Mouse (Mus musculus) intestine, embryonic 15.5 days (tissue): ENCODE measurements around the gene Ccdc152. TPM values are rescaled to one million over a fixed set of nuclear protein-coding genes. Genes with fewer than 3 reads are reported as not detected.

Experiments
- ATAC-seq: fragments of 200-750 bp; cut with Nextera tagmentation; 2 replicates; pipeline ENCODE4 v1.8.0; 2017; ENCODE audit warnings: moderate TSS enrichment, moderate library complexity
- H3K27ac ChIP-seq: fragments of 300-500 bp; sonication (generic); 2 replicates; pipeline ENCODE4 v1.5.1; 2015; ENCODE audit warnings: mild to moderate bottlenecking, inconsistent platforms
- H3K27me3 ChIP-seq: fragments of 300-500 bp; sonication (generic); replicated peaks from 2 replicates; pipeline ENCODE4 v1.6.1; 2015; ENCODE audit warnings: inconsistent platforms
- H3K36me3 ChIP-seq: fragments of 300-500 bp; sonication (generic); 2 replicates; pipeline ENCODE4 v1.6.1; 2015; ENCODE audit warnings: inconsistent platforms
- H3K4me1 ChIP-seq: fragments of 300-500 bp; sonication (generic); replicated peaks from 2 replicates; pipeline ENCODE4 v1.6.1; 2015; ENCODE audit warnings: inconsistent platforms
- H3K4me2 ChIP-seq: fragments of 300-500 bp; sonication (generic); replicated peaks from 2 replicates; pipeline ENCODE4 v1.6.1; 2015; ENCODE audit warnings: mild to moderate bottlenecking, inconsistent platforms
- H3K4me3 ChIP-seq: fragments of 300-500 bp; sonication (generic); replicated peaks from 2 replicates; pipeline ENCODE4 v1.5.1; 2015; ENCODE audit warnings: inconsistent platforms
- H3K9ac ChIP-seq: fragments of 300-500 bp; sonication (generic); 2 replicates; pipeline ENCODE4 v1.6.1; 2015; ENCODE audit warnings: inconsistent platforms
- H3K9me3 ChIP-seq: fragments of 300-500 bp; sonication (generic); 2 replicates; pipeline ENCODE4 v1.6.1; 2016; ENCODE audit warnings: inconsistent platforms
- WGBS: fragments of 180-500 bp; shearing (Covaris S2); methylation state at CpG from one replicate; pipeline ENCODE4 v1.1.7; 2015; 5-methylcytosine and 5-hydroxymethylcytosine counted together
- polyA plus RNA-seq: library from polyadenylated mRNA; unstranded; fragments of >200 nt; fragmentation: Nextera tagmentation; extraction: Ambion mirVana; gene quantifications from 2 replicates; pipeline ENCODE4 v1.2.1, GENCODE M21; 2015

Gene Ccdc152
- polyA plus RNA-seq: 0.30 and 0.91 TPM in 2 replicates

- no peak for ATAC-seq
- WGBS: 87% methylated on average over 12 of the region's 12 CpGs
- no peak within 1 kb of the TSS for H3K4me3 ChIP-seq
- no peaks in the 10 kb centered on the region for H3K4me1 ChIP-seq
- no peaks in the 10 kb centered on the region for H3K27me3 ChIP-seq
- H3K4me2 ChIP-seq: no peak within 1 kb of the TSS
- H3K9ac ChIP-seq: no peak within 1 kb of the TSS
- H3K9me3 ChIP-seq: no peaks in the 10 kb centered on the region
- no peaks in the 10 kb centered on the region for H3K36me3 ChIP-seq
- H3K27ac ChIP-seq: no peak within 1 kb of the TSS
These were observed at the start of gene Ccdc152 for GRCm38 (mm10) chr15:3303426-3303825. TSS of gene Ccdc152 (minus strand) at chr15:3303526.

GRCm38 (mm10) chr15:3349306-3350064 is 46.2 kb upstream of the Ccdc152 start:
- H3K36me3 ChIP-seq: 0 out of 2 replicates have a peak, but pooled peaks cover 3% of the 10 kb centered on the region

GRCm38 (mm10) chr15:3346682-3347081 is 43.4 kb upstream of the Ccdc152 start:
- Histone ChIP-seq H3K27me3 (no peaks in the 10 kb centered on the region), H3K4me1 (no peaks in the 10 kb centered on the region), H3K4me2 (no peak overlapping the region), H3K36me3 (0 out of 2 replicates have a peak, but pooled peaks cover 3% of the 10 kb centered on the region), H3K27ac (no peak overlapping the region), H3K9ac (no peak overlapping the region), H3K4me3 (no peak overlapping the region), H3K9me3 (no peaks in the 10 kb centered on the region)
- WGBS: 52% methylated on average over 3 of the region's 3 CpGs
- ATAC-seq: no peak

More at GRCm38 (mm10) chr15:3349306-3350064, 46.2 kb upstream of the Ccdc152 start:
- WGBS: 76% methylated on average over 6 of the region's 6 CpGs
- Histone ChIP-seq H3K27me3 (no peaks in the 10 kb centered on the region), H3K9ac (no peak overlapping the region), H3K4me3 (no peak overlapping the region), H3K27ac (no peak overlapping the region), H3K9me3 (no peaks in the 10 kb centered on the region), H3K4me1 (no peaks in the 10 kb centered on the region), H3K4me2 (no peak overlapping the region)
- no peak for ATAC-seq

- Histone ChIP-seq H3K4me1 (no peaks in the 10 kb centered on the region), H3K9me3 (no peaks in the 10 kb centered on the region), H3K9ac (no peak overlapping the region), H3K27me3 (no peaks in the 10 kb centered on the region), H3K4me2 (no peak overlapping the region), H3K4me3 (no peak overlapping the region), H3K27ac (no peak overlapping the region), H3K36me3 (peaks cover 11% of the 10 kb centered on the region; the same call in 1 of the 2 replicates)
- WGBS: 92% methylated on average over 4 of the region's 4 CpGs
- no peak for ATAC-seq
These were observed 41.2 kb upstream of the Ccdc152 start for GRCm38 (mm10) chr15:3344555-3344954.

- H3K36me3 ChIP-seq: peaks cover 19% of the 10 kb centered on the region
- H3K27ac ChIP-seq: no peak overlapping the region
- H3K4me1 ChIP-seq: no peaks in the 10 kb centered on the region
- no peak overlapping the region for H3K9ac ChIP-seq
- H3K4me3 ChIP-seq: no peak overlapping the region
- no peaks in the 10 kb centered on the region for H3K27me3 ChIP-seq
- WGBS: 80% methylated on average over 4 of the region's 4 CpGs
- H3K4me2 ChIP-seq: no peak overlapping the region
- H3K9me3 ChIP-seq: no peaks in the 10 kb centered on the region
- no peak for ATAC-seq
These were observed 38.7 kb upstream of the Ccdc152 start for GRCm38 (mm10) chr15:3341806-3342582.

- no peak overlapping the region for H3K27ac ChIP-seq
- 66% methylated on average over 3 of the region's 3 CpGs for WGBS
- ATAC-seq: no peak
These were observed 36.5 kb upstream of the Ccdc152 start for GRCm38 (mm10) chr15:3339847-3340246.

GRCm38 (mm10) chr15:3332517-3332916 is 29.2 kb upstream of the Ccdc152 start:
- no peak overlapping the region for H3K9ac ChIP-seq
- no peaks in the 10 kb centered on the region for H3K9me3 ChIP-seq
- no peak overlapping the region for H3K27ac ChIP-seq
- 94% methylated on average over 4 of the region's 4 CpGs for WGBS
- no peak for ATAC-seq
- H3K4me3 ChIP-seq: no peak overlapping the region
- no peaks in the 10 kb centered on the region for H3K4me1 ChIP-seq
- H3K4me2 ChIP-seq: no peak overlapping the region
- no peaks in the 10 kb centered on the region for H3K27me3 ChIP-seq
- H3K36me3 ChIP-seq: peaks cover 6% of the 10 kb centered on the region

More at GRCm38 (mm10) chr15:3339847-3340246, 36.5 kb upstream of the Ccdc152 start:
- H3K27me3 ChIP-seq: no peaks in the 10 kb centered on the region
- peaks cover 20% of the 10 kb centered on the region for H3K36me3 ChIP-seq
- H3K9ac ChIP-seq: no peak overlapping the region
- no peaks in the 10 kb centered on the region for H3K4me1 ChIP-seq
- no peaks in the 10 kb centered on the region for H3K9me3 ChIP-seq
- no peak overlapping the region for H3K4me2 ChIP-seq
- H3K4me3 ChIP-seq: no peak overlapping the region

GRCm38 (mm10) chr15:3331813-3332212 is 28.5 kb upstream of the Ccdc152 start:
- no peak overlapping the region for H3K4me3 ChIP-seq
- no peak overlapping the region for H3K4me2 ChIP-seq
- H3K9me3 ChIP-seq: no peaks in the 10 kb centered on the region
- no peak for ATAC-seq
- H3K27ac ChIP-seq: no peak overlapping the region
- H3K27me3 ChIP-seq: no peaks in the 10 kb centered on the region
- H3K9ac ChIP-seq: no peak overlapping the region
- 80% methylated on average over 2 of the region's 2 CpGs for WGBS
- no peaks in the 10 kb centered on the region for H3K4me1 ChIP-seq
- H3K36me3 ChIP-seq: no peaks in the 10 kb centered on the region

- H3K27ac ChIP-seq: no peak overlapping the region
- H3K4me3 ChIP-seq: no peak overlapping the region
- H3K4me1 ChIP-seq: no peaks in the 10 kb centered on the region
- H3K9me3 ChIP-seq: no peaks in the 10 kb centered on the region
- H3K9ac ChIP-seq: no peak overlapping the region
- ATAC-seq: no peak
- H3K27me3 ChIP-seq: no peaks in the 10 kb centered on the region
- H3K4me2 ChIP-seq: no peak overlapping the region
- no peaks in the 10 kb centered on the region for H3K36me3 ChIP-seq
- WGBS: 61% methylated on average over 1 of the region's 1 CpGs
These were observed 27.0 kb upstream of the Ccdc152 start for GRCm38 (mm10) chr15:3330291-3330690.

- H3K27me3 ChIP-seq: no peaks in the 10 kb centered on the region
- H3K4me2 ChIP-seq: no peak overlapping the region
- H3K4me1 ChIP-seq: no peaks in the 10 kb centered on the region
- no peak for ATAC-seq
- H3K36me3 ChIP-seq: peaks cover 5% of the 10 kb centered on the region
- no peak overlapping the region for H3K4me3 ChIP-seq
- no peak overlapping the region for H3K9ac ChIP-seq
- no peak overlapping the region for H3K27ac ChIP-seq
- H3K9me3 ChIP-seq: no peaks in the 10 kb centered on the region
These were observed 19.7 kb upstream of the Ccdc152 start for GRCm38 (mm10) chr15:3323041-3323440.

- ATAC-seq: no peak
- H3K27me3 ChIP-seq: no peaks in the 10 kb centered on the region
- no peak overlapping the region for H3K4me3 ChIP-seq
- no peak overlapping the region for H3K9ac ChIP-seq
- H3K4me1 ChIP-seq: no peaks in the 10 kb centered on the region
- no peak overlapping the region for H3K4me2 ChIP-seq
- no peaks in the 10 kb centered on the region for H3K9me3 ChIP-seq
- H3K36me3 ChIP-seq: peaks cover 10% of the 10 kb centered on the region
- H3K27ac ChIP-seq: no peak overlapping the region
- WGBS: 86% methylated on average over 9 of the region's 9 CpGs
These were observed 16.6 kb upstream of the Ccdc152 start for GRCm38 (mm10) chr15:3319929-3320328.

- Histone ChIP-seq H3K9ac (no peak overlapping the region), H3K9me3 (no peaks in the 10 kb centered on the region), H3K4me3 (no peak overlapping the region), H3K27me3 (no peaks in the 10 kb centered on the region), H3K4me1 (no peaks in the 10 kb centered on the region), H3K36me3 (peaks cover 10% of the 10 kb centered on the region), H3K4me2 (no peak overlapping the region), H3K27ac (no peak overlapping the region)
- no peak for ATAC-seq
- WGBS: 84% methylated on average over 2 of the region's 2 CpGs
These were observed 13.3 kb upstream of the Ccdc152 start for GRCm38 (mm10) chr15:3316617-3317016.
